Comparison of ENCODE assay signal across 9 mouse cellular contexts in the genomic region with DNA sequence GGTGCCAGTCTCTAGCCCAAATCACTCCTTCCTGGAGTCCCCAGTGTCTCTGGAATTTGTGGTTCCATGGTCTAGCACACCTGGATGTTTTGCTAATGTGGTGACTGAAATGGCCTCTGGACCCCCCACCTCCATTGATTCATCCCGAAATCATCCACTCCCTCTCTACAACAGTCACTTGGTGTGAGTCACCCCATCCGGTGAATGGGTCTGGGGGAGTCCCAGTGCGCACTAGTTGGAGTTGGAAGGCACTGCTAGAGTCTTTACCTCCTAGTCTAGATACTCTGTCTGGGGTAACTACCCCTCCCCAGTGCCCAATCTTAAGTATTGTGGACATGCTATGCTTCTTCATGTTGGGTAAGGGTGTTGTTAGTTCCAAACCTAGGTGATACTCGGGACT. TPM values are rescaled to one million over a fixed set of nuclear protein-coding genes. Genes with fewer than 3 reads are reported as not detected.
DNase-seq lines count a peak whose midpoint lies in the region; ATAC-seq and TF ChIP-seq lines count a peak whose summit lies in the region.
"Had no signal": no experiment of that assay in that cellular context is flagged by ENCODE, and none has a peak within 500 bp of the region (broad histone marks: within the 10 kb centered on the region; RNA-seq: fewer than 3 reads in every experiment).

No protein-coding gene starts in this region.

- ATAC-seq in limb, embryonic 15.5 days (ENCODE audit: insufficient number of reproducible peaks, low FRiP score, low TSS enrichment, low read depth) = no peak
- no peak for ATAC-seq in granulocyte monocyte progenitor cell, adult 5-6 weeks (replicated peaks; ENCODE audit: poor library complexity, severe bottlenecking)

- TF ChIP-seq CTCF in spleen, adult 2 months (IDR thresholded peaks at IDR 0.05; ENCODE audit: extremely low read depth, insufficient read depth, insufficient read length, insufficient replicate concordance) = no peak

- DNase-seq in cerebellum, adult 11-12 months = peak; percentile 30
- DNase-seq in cerebellum, adult 18-20 months = no peak
- no peak for DNase-seq in spleen, adult 2 months (ENCODE audit: low read depth in 1 of 2, low spot score in 2 of 2)
- DNase-seq in spleen, postnatal 36 days (ENCODE audit: low spot score in 2 of 2) = no peak
- DNase-seq in layer of hippocampus, adult 11-12 months (ENCODE audit: low spot score) = no peak
- no peak for DNase-seq in right cerebral cortex, postnatal 4 days
- DNase-seq: right cerebral cortex, adult 18-20 months had no signal

- no peaks in the 10 kb centered on the region for H3K27me3 ChIP-seq in spleen, adult 2 months (ENCODE audit: control insufficient read depth, insufficient read depth, low read length)
- H3K27me3 ChIP-seq in limb, embryonic 15.5 days = no peaks in the 10 kb centered on the region

- H3K36me3 ChIP-seq in spleen, adult 2 months (ENCODE audit: control insufficient read depth, insufficient read depth, low read length) = no peaks in the 10 kb centered on the region
- peaks cover 16% of the 10 kb centered on the region for H3K36me3 ChIP-seq in limb, embryonic 15.5 days

- H3K4me1 ChIP-seq in spleen, adult 2 months (ENCODE audit: control insufficient read depth, insufficient read depth, insufficient read length) = peaks cover 13% of the 10 kb centered on the region
- H3K4me1 ChIP-seq in limb, embryonic 15.5 days = peaks cover 62% of the 10 kb centered on the region

- peak overlapping the region; percentile 66; the same call in 1 of the 2 replicates for H3K4me3 ChIP-seq in spleen, adult 2 months (ENCODE audit: extremely low read depth, insufficient read depth, insufficient read length)
- peak overlapping the region; percentile 65 for H3K4me3 ChIP-seq in limb, embryonic 15.5 days

- no peak overlapping the region for H3K27ac ChIP-seq in spleen, adult 2 months (ENCODE audit: insufficient read depth, low read length)
- peak overlapping the region; percentile 47; the same call in 1 of the 2 replicates for H3K27ac ChIP-seq in limb, embryonic 15.5 days

- H3K4me2 ChIP-seq in limb, embryonic 15.5 days = peak overlapping the region; percentile 77

- H3K9me3 ChIP-seq in limb, embryonic 15.5 days = no peaks in the 10 kb centered on the region

- 62% methylated on average over 4 of the region's 4 CpGs for WGBS in spleen, adult 2 months
- WGBS in limb, embryonic 15.5 days = 56% methylated on average over 4 of the region's 4 CpGs

- TF ChIP-seq POLR2A in spleen, adult 2 months (IDR thresholded peaks at IDR 0.05; ENCODE audit: low read depth, low read length) = no peak

- peak overlapping the region; percentile 59 for H3K9ac ChIP-seq in limb, embryonic 15.5 days

RNA-seq across cellular contexts. Expression of a gene that starts 2.1 kb away (rescaled TPM):
- polyA plus RNA-seq in spleen, adult 2 months (2012; rRNA removed) = 13.0 and 14.6 TPM in 2 replicates
- polyA plus RNA-seq in limb, embryonic 15.5 days (2015; fragmentation: Nextera tagmentation; extraction: Ambion mirVana) = 81.7 and 136 TPM in 2 replicates
- 7.5 and 10.5 TPM in 2 replicates for total RNA-seq in granulocyte monocyte progenitor cell, adult 5-6 weeks (2014; fragmentation: Nextera tagmentation)
- total RNA-seq in granulocyte monocyte progenitor cell, adult 5-6 weeks (2017) = 7.0 and 8.3 TPM in 2 replicates

RNA-seq across cellular contexts. Expression of a gene that starts 23.9 kb away (rescaled TPM):
- polyA plus RNA-seq in spleen, adult 2 months (2012; rRNA removed) = 36.7 and 50.7 TPM in 2 replicates
- polyA plus RNA-seq in limb, embryonic 15.5 days (2015; fragmentation: Nextera tagmentation; extraction: Ambion mirVana) = 215 and 226 TPM in 2 replicates
- total RNA-seq in granulocyte monocyte progenitor cell, adult 5-6 weeks (2014; fragmentation: Nextera tagmentation) = 22.0 and 28.8 TPM in 2 replicates
- 17.0 and 21.1 TPM in 2 replicates for total RNA-seq in granulocyte monocyte progenitor cell, adult 5-6 weeks (2017)

RNA-seq across cellular contexts. Expression of a gene that starts 33.7 kb away (rescaled TPM):
- 1.1 and 1.9 TPM in 2 replicates for polyA plus RNA-seq in spleen, adult 2 months (2012; rRNA removed)
- 0.65 and 0.79 TPM in 2 replicates for polyA plus RNA-seq in limb, embryonic 15.5 days (2015; fragmentation: Nextera tagmentation; extraction: Ambion mirVana)
- total RNA-seq in granulocyte monocyte progenitor cell, adult 5-6 weeks (2014; fragmentation: Nextera tagmentation) = 0.94 and 1.1 TPM in 2 replicates
- 0.09 and 0.57 TPM in 2 replicates for total RNA-seq in granulocyte monocyte progenitor cell, adult 5-6 weeks (2017)

RNA-seq across cellular contexts. Expression of a gene that starts 50.3 kb away (rescaled TPM):
- polyA plus RNA-seq in spleen, adult 2 months (2012; rRNA removed) = 0.15 and 0.30 TPM in 2 replicates
- polyA plus RNA-seq in limb, embryonic 15.5 days (2015; fragmentation: Nextera tagmentation; extraction: Ambion mirVana) = 1.6 and 2.3 TPM in 2 replicates
- 0.26 TPM in 1 of 2 replicates, not detected in the other for total RNA-seq in granulocyte monocyte progenitor cell, adult 5-6 weeks (2014; fragmentation: Nextera tagmentation)
- not detected in 2 replicates for total RNA-seq in granulocyte monocyte progenitor cell, adult 5-6 weeks (2017)
